Mouse (Mus musculus) embryonic facial prominence, embryonic 12.5 days (tissue): ENCODE data around the gene Klhl3. TPM values are rescaled to one million over a fixed set of nuclear protein-coding genes. Genes with fewer than 3 reads are reported as not detected.

Source experiments
- ATAC-seq: fragments of 200-750 bp; cut with Nextera tagmentation; 2 replicates; pipeline ENCODE4 v1.8.0; 2017; ENCODE audit not compliant: insufficient number of reproducible peaks, insufficient read depth, low FRiP score, low TSS enrichment
- H3K27ac ChIP-seq: fragments of 300-500 bp; sonication (generic); 2 replicates; pipeline ENCODE4 v1.5.1; 2016; ENCODE audit warnings: mild to moderate bottlenecking
- H3K27me3 ChIP-seq: fragments of 300-500 bp; sonication (generic); 2 replicates; pipeline ENCODE4 v1.6.1; 2016; ENCODE audit warnings: mild to moderate bottlenecking, moderate library complexity
- H3K36me3 ChIP-seq: fragments of 300-500 bp; sonication (generic); 2 replicates; pipeline ENCODE4 v1.6.1; 2016; ENCODE audit warnings: mild to moderate bottlenecking
- H3K4me1 ChIP-seq: fragments of 300-500 bp; sonication (generic); 2 replicates; pipeline ENCODE4 v1.6.1; 2016
- H3K4me2 ChIP-seq: fragments of 300-500 bp; sonication (generic); replicated peaks from 2 replicates; pipeline ENCODE4 v1.6.1; 2016; ENCODE audit warnings: mild to moderate bottlenecking, moderate library complexity
- H3K4me3 ChIP-seq: fragments of 300-500 bp; sonication (generic); 2 replicates; pipeline ENCODE4 v1.5.1; 2016; ENCODE audit warnings: mild to moderate bottlenecking
- H3K9ac ChIP-seq: fragments of 300-500 bp; sonication (generic); 2 replicates; pipeline ENCODE4 v1.6.1; 2016; ENCODE audit warnings: mild to moderate bottlenecking, moderate library complexity
- H3K9me3 ChIP-seq: fragments of 300-500 bp; sonication (generic); 2 replicates; pipeline ENCODE4 v1.6.1; 2016; ENCODE audit warnings: mild to moderate bottlenecking, moderate library complexity
- WGBS: fragments of 180-500 bp; shearing (Covaris S2); methylation state at CpG from one replicate; pipeline ENCODE4 v1.1.7; 2016; 5-methylcytosine and 5-hydroxymethylcytosine counted together
- polyA plus RNA-seq: library from polyadenylated mRNA; unstranded; fragments of >200 nt; fragmentation: Nextera tagmentation; extraction: Ambion mirVana; gene quantifications from 2 replicates; pipeline ENCODE4 v1.2.1, GENCODE M21; 2016

Klhl3 gene
- 2.9 and 3.1 TPM in 2 replicates for polyA plus RNA-seq

GRCm38 (mm10) chr13:58113061-58113900 lies at the start of gene Klhl3:
Gene Klhl3 (minus strand): TSS chr13:58113592.
- peaks cover 8% of the 10 kb centered on the region; the same call in 1 of the 2 replicates for H3K4me1 ChIP-seq
- H3K4me2 ChIP-seq: peak within 1 kb of the TSS; percentile 74
- peak; percentile 87 for ATAC-seq
- no peaks in the 10 kb centered on the region for H3K27me3 ChIP-seq
- 1% methylated on average over 35 of the region's 35 CpGs for WGBS
- no peaks in the 10 kb centered on the region for H3K9me3 ChIP-seq
- peak within 1 kb of the TSS; percentile 82 for H3K27ac ChIP-seq
- peak within 1 kb of the TSS; percentile 54 for H3K4me3 ChIP-seq
- peak within 1 kb of the TSS; percentile 59 for H3K9ac ChIP-seq
- H3K36me3 ChIP-seq: no peaks in the 10 kb centered on the region

- H3K9ac ChIP-seq: no peak overlapping the region
- H3K4me3 ChIP-seq: no peak overlapping the region
- H3K4me1 ChIP-seq: peaks cover 11% of the 10 kb centered on the region; the same call in 1 of the 2 replicates
- no peak overlapping the region for H3K27ac ChIP-seq
- H3K27me3 ChIP-seq: no peaks in the 10 kb centered on the region
- peaks cover 41% of the 10 kb centered on the region for H3K36me3 ChIP-seq
- ATAC-seq: no peak
- H3K9me3 ChIP-seq: peaks cover 6% of the 10 kb centered on the region; the same call in 1 of the 2 replicates
- no peak overlapping the region for H3K4me2 ChIP-seq
- WGBS: 94% methylated on average over 15 of the region's 15 CpGs
These were observed 47.4 kb upstream of the Klhl3 start for GRCm38 (mm10) chr13:58160761-58161160.

- Histone ChIP-seq H3K9me3 (peaks cover 6% of the 10 kb centered on the region; the same call in 1 of the 2 replicates), H3K27ac (peak overlapping the region; percentile 57; the same call in 1 of the 2 replicates), H3K27me3 (no peaks in the 10 kb centered on the region), H3K9ac (peak overlapping the region; percentile 70), H3K4me2 (peak overlapping the region; percentile 87), H3K4me1 (peaks cover 11% of the 10 kb centered on the region; the same call in 1 of the 2 replicates), H3K4me3 (peak overlapping the region; percentile 66), H3K36me3 (peaks cover 30% of the 10 kb centered on the region)
- 12% methylated on average over 16 of the region's 16 CpGs for WGBS
- 0 out of 2 replicates have a peak, but pooled peaks have one; percentile 57 for ATAC-seq
These were observed 44.9 kb upstream of the Klhl3 start for GRCm38 (mm10) chr13:58158099-58158912.

- peaks cover 11% of the 10 kb centered on the region; the same call in 1 of the 2 replicates for H3K4me1 ChIP-seq
- no peaks in the 10 kb centered on the region for H3K27me3 ChIP-seq
- peaks cover 6% of the 10 kb centered on the region; the same call in 1 of the 2 replicates for H3K9me3 ChIP-seq
- H3K27ac ChIP-seq: peak within 1 kb of the TSS; percentile 57; the same call in 1 of the 2 replicates
- peak; percentile 76 for ATAC-seq
- H3K36me3 ChIP-seq: peaks cover 26% of the 10 kb centered on the region
- H3K9ac ChIP-seq: peak within 1 kb of the TSS; percentile 70
- H3K4me2 ChIP-seq: peak within 1 kb of the TSS; percentile 87
- under 1% methylated on average over 30 of the region's 30 CpGs for WGBS
- peak within 1 kb of the TSS; percentile 66 for H3K4me3 ChIP-seq
These were observed 44.2 kb upstream of the Klhl3 start, which contains the start of gene Idnk for GRCm38 (mm10) chr13:58157447-58158098. Gene Idnk (plus strand): TSS chr13:58157649.

- no peak for ATAC-seq
- Histone ChIP-seq H3K36me3 (peaks cover 24% of the 10 kb centered on the region), H3K4me3 (peak overlapping the region; percentile 66), H3K9ac (peak overlapping the region; percentile 70), H3K4me2 (peak overlapping the region; percentile 87), H3K9me3 (peaks cover 6% of the 10 kb centered on the region; the same call in 1 of the 2 replicates), H3K4me1 (peaks cover 11% of the 10 kb centered on the region; the same call in 1 of the 2 replicates), H3K27ac (no peak overlapping the region), H3K27me3 (no peaks in the 10 kb centered on the region)
- 21% methylated on average over 8 of the region's 8 CpGs for WGBS
These were observed 43.6 kb upstream of the Klhl3 start for GRCm38 (mm10) chr13:58157036-58157435.

GRCm38 (mm10) chr13:58156031-58156430 lies 42.6 kb upstream of the Klhl3 start:
- no peaks in the 10 kb centered on the region for H3K27me3 ChIP-seq
- no peak overlapping the region for H3K4me3 ChIP-seq
- H3K4me1 ChIP-seq: peaks cover 11% of the 10 kb centered on the region; the same call in 1 of the 2 replicates
- H3K4me2 ChIP-seq: no peak overlapping the region
- H3K27ac ChIP-seq: no peak overlapping the region
- peaks cover 16% of the 10 kb centered on the region for H3K36me3 ChIP-seq
- no peak overlapping the region for H3K9ac ChIP-seq
- no peak for ATAC-seq
- no peaks in the 10 kb centered on the region for H3K9me3 ChIP-seq
- WGBS: 85% methylated on average over 2 of the region's 2 CpGs

- WGBS: 77% methylated on average over 11 of the region's 11 CpGs
- Histone ChIP-seq H3K4me2 (no peak overlapping the region), H3K9me3 (no peaks in the 10 kb centered on the region), H3K27ac (no peak overlapping the region), H3K4me3 (no peak overlapping the region), H3K4me1 (no peaks in the 10 kb centered on the region), H3K9ac (no peak overlapping the region), H3K27me3 (no peaks in the 10 kb centered on the region), H3K36me3 (no peaks in the 10 kb centered on the region)
- no peak for ATAC-seq
These were observed 37.0 kb upstream of the Klhl3 start for GRCm38 (mm10) chr13:58150442-58150841.

GRCm38 (mm10) chr13:58149629-58150028 lies 36.2 kb upstream of the Klhl3 start:
- Histone ChIP-seq H3K9ac (no peak overlapping the region), H3K27me3 (no peaks in the 10 kb centered on the region), H3K36me3 (no peaks in the 10 kb centered on the region), H3K27ac (no peak overlapping the region), H3K4me2 (no peak overlapping the region), H3K4me3 (no peak overlapping the region), H3K4me1 (no peaks in the 10 kb centered on the region), H3K9me3 (no peaks in the 10 kb centered on the region)
- no peak for ATAC-seq
- WGBS: 89% methylated on average over 3 of the region's 3 CpGs

GRCm38 (mm10) chr13:58149033-58149558 lies 35.7 kb upstream of the Klhl3 start:
- no peaks in the 10 kb centered on the region for H3K36me3 ChIP-seq
- peak overlapping the region; percentile 34 for H3K4me3 ChIP-seq
- no peaks in the 10 kb centered on the region for H3K9me3 ChIP-seq
- no peak overlapping the region for H3K9ac ChIP-seq
- no peak for ATAC-seq
- H3K27ac ChIP-seq: no peak overlapping the region
- peak overlapping the region; percentile 63 for H3K4me2 ChIP-seq
- WGBS: 52% methylated on average over 4 of the region's 5 CpGs
- H3K27me3 ChIP-seq: no peaks in the 10 kb centered on the region
- no peaks in the 10 kb centered on the region for H3K4me1 ChIP-seq

GRCm38 (mm10) chr13:58148256-58148831 lies 35.0 kb upstream of the Klhl3 start:
- H3K4me3 ChIP-seq: peak overlapping the region; percentile 34
- WGBS: under 1% methylated on average over 17 of the region's 17 CpGs
- no peaks in the 10 kb centered on the region for H3K27me3 ChIP-seq
- H3K4me1 ChIP-seq: no peaks in the 10 kb centered on the region
- peak overlapping the region; percentile 63 for H3K4me2 ChIP-seq
- H3K36me3 ChIP-seq: no peaks in the 10 kb centered on the region
- no peak overlapping the region for H3K27ac ChIP-seq
- peak; percentile 81 for ATAC-seq
- no peak overlapping the region; the same call in 1 of the 2 replicates for H3K9ac ChIP-seq
- H3K9me3 ChIP-seq: no peaks in the 10 kb centered on the region
